Mouse (Mus musculus) G1E (cell line): ENCODE results near the gene Mrpl34.

Experiments
- CTCF ChIP-seq: IDR thresholded peaks from 2 replicates; pipeline ENCODE4 v1.5.1; 2012; ENCODE audit warnings: low read depth, low read length, inconsistent platforms, mixed read lengths
- GATA1 ChIP-seq: IDR thresholded peaks from 2 replicates; pipeline ENCODE4 v1.6.1; 2012; ENCODE audit warnings: borderline replicate concordance, low read length, inconsistent platforms, mixed read lengths
- GATA2 ChIP-seq: IDR thresholded peaks from 2 replicates; pipeline ENCODE4 v1.6.1; 2012; ENCODE audit warnings: low read depth, low read length, inconsistent platforms, borderline replicate concordance
- POLR2AphosphoS5 ChIP-seq: IDR thresholded peaks from 2 replicates; pipeline ENCODE4 v1.6.1; 2012; ENCODE audit warnings: low read depth, low read length, inconsistent platforms; ENCODE audit not compliant: insufficient replicate concordance
- TAL1 ChIP-seq: conservative IDR thresholded peaks from 2 replicates; pipeline ENCODE4 v1.6.1; 2012; ENCODE audit warnings: low read depth, low read length, inconsistent platforms, mixed read lengths

DNA sequence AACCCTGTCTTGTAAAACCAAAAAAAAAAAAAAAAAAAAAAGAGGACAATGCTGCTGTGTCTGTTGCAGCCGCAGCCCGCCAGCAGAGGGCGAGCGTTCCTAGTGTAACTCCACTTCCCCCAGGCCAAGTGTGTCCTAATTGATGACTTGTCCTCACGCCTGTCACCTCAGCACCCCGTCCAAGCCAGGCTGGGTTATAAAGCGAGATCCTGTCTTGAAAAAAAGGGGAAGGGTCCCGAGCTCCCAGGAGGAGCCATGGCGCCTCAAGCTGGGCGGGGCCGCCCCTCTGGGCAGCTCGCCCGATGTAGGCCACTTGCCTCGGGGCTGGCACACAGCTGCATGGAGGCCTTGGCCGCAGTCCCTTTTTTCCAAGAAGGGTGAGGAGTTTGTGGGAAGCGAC is 30.3 kb downstream of the Mrpl34 start:
- TF ChIP-seq GATA2 (no peak), CTCF (peak; percentile 47), TAL1 (no peak), GATA1 (no peak), POLR2AphosphoS5 (no peak)
